Mouse (Mus musculus) left cerebral cortex, adult 9 months (tissue): Measurements from ENCODE around the gene Nr4a1.

Experiments used
- DNase-seq, 2 experiments: peaks; one replicate each; pipeline ENCODE4 v3.0.0; 2022; ENCODE audit warnings: low spot score in 2 of 2

Nr4a1 gene

DNA sequence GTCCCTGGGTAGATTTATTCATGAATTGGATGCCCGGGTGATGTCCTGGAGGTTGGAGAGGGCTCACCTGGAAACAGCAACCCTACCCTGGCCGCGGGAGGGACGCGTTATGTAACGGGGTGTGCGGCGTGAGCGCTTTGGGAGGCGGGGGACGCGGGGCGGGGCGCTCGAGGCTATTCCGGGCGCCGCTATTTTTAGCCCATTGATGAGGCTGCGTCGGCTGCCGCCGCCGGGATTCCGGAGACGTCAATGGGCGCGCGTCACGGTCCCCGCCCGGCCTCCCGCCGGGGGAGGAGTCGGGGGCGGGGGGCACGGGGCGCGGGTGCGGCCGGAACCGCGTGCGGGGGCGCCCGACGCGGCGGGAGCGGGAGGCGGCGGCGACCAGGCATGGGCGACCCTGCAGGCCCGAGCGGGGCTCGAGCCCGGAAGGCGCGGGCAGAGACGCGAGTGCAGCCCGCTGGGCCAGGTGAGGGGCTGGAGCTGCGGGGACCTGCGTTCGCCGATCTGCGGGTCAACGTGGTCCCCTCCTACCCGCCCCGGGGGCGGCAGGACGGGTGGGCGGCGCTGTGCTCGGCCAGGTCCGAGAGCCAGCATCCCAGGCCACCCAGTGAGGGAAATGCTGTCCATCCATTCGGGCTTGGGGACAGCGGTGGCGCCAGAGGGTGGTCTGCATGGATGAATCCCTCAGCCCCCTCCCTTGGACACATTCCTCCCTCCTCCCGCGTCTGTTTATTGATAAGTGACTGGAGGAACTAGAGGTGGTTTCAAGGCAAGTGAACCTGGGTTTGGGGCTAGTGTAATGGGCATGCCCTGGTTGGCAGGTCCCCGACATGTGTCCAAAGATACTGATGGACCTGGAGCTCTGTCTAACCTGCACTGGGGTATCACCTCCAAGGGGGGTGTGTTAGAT is at the start of gene Nr4a1:
Nr4a1 (plus strand) TSS at position 384 of the 910 bp plus-strand sequence.
- DNase-seq, result peak in 1 of 2 experiments; percentile 82

DNA sequence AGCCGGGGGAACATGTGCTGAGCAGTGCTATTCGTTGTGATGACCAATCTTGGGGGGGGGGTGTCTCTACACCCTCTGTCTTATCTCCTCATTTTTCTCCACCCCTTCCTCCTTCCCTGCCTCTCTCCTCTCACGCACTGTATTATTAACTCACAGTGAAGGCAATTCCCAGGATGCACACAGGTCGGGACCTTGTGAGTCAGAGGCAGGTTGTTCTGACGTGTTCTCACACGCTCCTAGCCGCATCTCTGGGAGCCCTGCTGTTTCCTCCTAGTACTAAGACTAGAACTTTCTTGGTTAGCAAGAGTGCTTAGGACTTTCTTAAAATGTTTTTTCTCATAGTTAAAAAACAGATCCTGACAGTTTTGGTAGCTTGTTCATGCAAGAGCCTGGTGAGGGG is 49.3 kb upstream of the Nr4a1 start:
- DNase-seq, result no peak

DNA sequence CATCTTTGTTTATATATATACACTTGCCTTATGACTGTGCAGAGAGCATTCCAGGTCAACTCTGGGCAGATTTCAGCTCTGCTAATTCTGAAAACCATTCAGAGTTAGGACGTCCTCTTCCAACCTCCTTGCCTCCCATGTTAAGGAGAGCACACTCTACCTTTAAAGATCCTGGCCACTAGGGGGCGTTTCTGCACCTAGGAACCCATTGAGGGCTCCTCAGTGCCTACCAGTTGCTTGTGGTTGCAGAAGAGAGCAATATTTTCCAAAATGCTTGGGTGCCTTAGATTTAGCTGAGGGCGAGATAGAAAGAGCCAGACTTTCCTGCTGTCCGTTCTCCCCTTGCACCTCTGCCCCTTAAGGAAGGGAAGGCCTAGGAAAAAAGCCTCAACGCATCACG is 43.8 kb upstream of the Nr4a1 start:
- DNase-seq, result peak in 1 of 2 experiments; percentile 65

DNA sequence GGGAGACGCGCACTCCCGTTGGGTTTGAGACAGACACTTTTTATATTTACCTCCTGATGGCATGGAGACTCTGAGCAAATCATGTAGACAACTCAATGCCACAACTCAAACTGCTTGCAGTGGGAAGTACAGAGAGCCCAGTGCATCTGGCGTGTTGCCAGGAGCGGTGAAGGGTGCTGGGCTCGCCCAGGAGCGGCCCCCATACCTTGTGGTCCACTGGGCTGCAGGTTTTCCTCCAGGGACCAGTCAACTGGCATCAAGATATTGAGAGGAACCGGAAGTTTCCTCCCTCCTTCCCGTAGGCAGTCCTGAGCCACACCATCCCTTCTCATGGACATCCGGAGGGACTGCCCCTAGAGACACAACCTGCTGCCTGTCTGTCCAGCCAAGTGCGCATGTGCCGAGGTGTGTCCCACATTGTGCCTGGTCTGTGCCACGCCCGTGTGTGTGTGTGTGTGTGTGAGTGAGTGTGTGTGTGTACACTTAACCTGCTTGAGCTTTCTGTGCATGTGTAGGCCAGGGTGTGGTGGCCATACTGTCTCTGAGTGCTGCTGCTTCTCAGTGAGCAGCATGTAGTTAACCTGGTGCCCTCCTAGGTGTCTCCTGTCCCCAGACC is 43.0 kb upstream of the Nr4a1 start:
- DNase-seq, result no peak

DNA sequence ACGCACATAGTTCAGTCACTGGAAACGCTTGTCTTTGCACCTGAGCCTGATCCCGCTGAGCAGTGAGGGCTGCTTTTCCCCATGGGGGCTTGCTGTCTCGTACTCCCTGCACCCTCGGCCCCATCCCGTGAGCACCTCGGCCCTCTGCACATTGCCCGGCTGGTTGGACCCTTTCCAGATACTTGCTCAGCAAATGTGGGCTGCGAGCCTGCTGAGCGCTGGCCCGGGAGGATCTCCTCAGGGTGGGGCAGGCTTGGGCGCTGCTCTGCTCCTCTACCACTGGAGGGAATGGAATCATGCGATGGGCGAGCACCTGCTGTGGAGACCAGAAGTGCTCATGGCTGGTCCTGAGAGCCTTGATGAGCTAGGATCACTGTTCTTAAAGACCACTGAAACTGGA is 41.6 kb upstream of the Nr4a1 start:
- no peak for DNase-seq

DNA sequence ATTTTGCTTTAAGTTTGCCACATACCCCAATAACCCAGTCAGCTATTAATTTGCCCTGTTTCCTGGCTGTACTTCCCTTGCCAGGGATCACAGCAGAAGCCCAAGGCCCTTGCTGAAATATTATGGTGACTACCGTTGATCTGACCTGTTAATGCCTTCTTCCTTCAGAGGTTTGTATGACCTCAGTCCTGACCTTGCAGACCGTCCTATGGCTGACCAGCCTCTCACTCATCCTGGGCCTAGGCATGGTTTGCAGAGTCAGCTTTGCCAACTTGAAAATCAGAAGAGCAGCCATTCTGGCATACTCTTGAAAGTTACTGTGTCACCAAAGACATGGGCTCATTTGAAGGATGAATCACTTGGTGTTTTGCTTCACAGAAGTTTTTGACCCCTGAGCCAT is 38.9 kb upstream of the Nr4a1 start:
- no peak for DNase-seq

DNA sequence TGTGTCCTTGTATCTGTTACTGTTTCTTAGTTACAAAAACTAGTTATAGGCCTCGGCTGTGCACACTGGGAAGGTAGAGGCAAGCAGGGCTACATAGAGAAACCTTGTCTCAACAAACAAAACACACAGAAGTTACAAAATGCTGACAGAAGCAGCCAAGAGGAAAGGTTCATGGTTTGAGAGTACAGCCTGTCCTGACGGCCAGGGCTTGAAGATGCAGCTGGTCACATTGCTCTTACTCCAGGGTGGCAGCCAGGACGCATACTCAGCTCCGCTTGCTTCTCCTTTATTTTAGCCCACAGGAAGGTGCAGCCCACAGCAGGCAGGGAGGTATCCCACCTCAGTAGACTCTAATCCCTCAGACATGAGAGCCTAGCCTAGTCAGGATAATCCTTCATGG is 38.0 kb upstream of the Nr4a1 start:
- DNase-seq, result no peak

DNA sequence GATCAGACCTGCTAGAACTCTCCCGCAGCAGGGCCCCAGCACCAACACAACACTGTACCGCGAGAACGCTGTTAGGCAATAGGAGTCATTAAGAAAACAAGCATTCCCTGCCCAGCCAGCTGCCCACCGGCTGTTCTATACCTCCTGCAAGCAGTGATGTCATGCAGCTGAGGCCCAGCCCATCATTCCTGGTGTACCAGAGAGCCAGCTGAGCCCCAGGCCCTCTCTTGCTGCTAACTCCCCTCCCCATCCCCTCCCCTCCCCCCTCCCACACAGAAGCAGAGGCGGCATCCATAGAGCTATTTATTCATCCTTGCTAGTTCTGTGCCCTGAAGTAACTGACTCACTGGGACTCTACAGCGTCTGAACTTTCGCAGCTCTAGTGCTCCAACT is 33.2 kb upstream of the Nr4a1 start:
- no peak for DNase-seq

DNA sequence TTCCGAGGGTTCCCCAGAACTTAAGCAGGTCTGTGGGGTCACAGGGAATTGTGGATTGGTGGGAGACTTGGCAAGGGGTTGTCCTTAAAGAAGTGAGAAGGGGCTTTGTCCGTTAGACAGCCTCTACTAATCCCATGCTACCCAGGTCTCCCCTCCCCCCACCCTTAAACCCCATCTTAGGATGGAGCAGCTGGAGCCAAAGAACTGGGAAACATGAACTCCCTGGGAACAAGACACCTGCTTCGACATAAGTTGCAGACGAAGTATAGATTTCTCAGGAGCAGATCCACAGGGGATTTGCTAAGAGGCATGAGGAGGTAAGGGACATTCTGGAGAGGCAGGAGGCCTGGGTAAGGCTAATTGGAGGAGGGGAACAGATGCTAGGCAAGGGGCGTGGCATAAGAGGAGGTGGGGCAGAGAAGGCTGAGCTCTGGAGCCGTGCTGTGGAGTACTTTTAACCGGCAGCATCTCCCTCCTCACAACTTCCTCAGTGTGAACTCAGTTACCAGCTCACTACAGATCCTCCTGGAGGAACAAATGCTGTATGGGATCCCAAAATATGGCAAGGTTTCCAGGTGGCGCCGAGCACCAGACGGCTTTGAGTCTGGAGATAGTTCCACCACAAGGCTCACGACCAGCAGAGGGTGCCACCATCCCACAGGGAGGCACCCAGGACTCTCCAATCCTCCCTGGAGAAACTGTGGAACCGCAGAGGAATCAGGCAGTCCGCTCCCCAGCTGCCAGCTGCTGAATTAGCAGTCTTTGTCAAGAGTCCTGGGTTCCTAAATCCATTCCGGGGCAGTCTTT is 32.6 kb upstream of the Nr4a1 start:
- peak; percentile 73 to 95 for DNase-seq

DNA sequence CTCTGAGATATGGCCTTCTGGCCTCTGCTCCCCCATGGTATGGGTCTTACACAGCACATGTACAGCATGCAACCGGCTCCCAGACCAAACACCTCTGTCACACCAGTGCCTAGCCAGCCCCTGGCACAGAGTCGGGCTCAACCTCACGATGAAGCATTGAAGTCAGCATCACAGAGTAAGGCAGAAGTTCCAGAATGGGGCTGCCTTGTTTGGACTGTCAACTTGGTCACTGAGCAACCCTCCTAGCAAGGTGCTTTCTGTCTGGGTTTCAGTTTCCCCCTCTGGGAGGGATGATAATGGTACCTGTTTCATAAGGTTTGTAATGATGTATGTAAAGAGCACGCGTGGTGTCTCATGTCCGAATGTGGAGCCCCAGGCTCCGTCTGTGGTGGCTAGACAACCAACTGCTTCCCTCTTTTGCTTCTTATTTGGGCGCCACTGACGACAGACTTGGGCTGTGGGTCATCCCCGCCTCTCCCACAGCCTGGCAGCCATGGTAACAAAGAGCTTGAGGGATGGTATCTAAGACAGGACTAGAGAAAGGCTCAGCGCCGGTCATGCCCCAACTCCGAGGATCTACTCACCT is 31.1 kb upstream of the Nr4a1 start:
- DNase-seq, result peak in 1 of 2 experiments; percentile 64

DNA sequence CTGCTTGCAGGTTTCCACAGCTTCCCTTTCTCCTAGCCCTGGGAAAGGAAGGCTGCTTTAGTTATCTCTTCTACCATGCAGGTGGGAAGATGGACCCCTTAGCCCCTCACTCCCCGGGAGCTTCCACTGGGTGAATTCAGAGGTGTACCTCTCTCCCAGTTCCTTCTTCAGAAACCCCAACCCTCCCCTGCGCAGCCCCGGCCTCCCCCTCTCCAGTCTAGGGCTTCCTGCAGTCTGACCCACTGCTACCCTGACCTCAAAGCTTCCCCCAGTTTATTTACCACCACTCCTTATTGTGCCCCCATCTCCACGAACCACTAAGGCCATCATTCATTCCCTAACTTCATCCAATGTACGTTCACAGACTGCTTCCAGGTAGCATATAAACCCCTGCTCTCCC is 30.5 kb upstream of the Nr4a1 start:
- no peak for DNase-seq

DNA sequence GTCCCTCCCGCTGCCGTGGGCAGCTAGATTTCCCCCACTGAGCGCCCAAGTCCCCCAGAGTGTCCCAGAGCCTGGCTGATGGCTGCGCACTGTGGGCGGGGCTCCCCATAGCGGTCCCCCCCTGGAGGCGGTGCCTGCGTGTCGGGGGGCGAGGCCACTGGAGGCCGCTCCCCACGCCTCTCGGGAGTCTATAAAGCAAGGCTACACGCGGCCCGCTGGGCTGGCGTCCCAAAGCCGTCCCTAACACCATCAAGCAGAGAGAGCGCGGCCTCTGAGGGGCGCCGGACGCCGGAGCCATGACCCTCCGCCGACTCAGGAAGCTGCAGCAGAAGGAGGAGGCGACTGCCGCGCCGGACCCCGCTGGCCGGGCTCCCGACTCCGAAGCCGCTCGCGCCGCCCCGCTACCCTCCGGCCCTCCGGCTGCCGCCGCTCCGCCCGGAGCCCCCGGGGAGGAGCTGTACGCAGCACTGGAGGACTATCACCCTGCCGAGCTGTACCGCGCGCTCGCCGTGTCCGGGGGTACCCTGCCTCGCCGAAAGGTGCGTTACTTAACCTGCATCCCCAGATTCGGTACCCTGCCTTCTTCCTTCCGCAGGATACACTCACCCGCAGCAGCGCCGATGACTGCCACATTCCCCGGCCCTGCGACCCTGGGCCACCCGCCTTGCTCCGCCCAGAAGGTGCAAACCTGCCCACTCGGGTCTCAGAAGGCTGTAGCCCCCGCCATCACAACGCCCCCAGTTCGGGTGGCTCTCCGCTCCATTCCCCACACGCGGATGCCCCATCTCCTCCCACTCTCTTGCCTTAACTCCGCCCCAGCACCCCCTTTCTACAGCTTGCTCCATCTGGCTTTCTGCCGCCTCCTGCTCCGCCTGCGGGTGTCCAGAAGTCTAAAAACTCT is 29.8 kb upstream of the Nr4a1 start, which contains the start of gene Grasp:
Grasp (plus strand) TSS at position 183 of the 901 bp plus-strand sequence.
- DNase-seq, result peak; percentile 74 to 89

DNA sequence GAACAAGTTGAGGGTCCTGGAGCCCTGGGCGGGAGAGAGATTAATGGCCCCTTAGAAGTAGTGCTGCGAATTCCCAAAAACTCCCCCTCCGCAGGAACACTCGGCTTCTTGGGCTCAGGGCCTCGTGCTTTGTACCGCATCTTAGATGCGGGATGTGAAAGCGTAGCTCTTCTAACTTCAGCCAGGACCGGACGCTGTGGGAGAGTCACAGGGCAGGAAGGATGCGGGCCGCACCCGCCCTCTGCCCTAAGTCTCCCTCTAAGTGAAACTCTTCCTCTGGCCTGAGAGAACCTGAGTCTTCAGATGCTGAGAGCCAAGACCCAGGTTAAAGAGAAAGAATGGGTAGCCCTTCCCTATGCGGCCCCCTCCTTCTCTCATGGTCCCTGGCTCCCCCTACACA is 29.1 kb upstream of the Nr4a1 start:
- no peak for DNase-seq

DNA sequence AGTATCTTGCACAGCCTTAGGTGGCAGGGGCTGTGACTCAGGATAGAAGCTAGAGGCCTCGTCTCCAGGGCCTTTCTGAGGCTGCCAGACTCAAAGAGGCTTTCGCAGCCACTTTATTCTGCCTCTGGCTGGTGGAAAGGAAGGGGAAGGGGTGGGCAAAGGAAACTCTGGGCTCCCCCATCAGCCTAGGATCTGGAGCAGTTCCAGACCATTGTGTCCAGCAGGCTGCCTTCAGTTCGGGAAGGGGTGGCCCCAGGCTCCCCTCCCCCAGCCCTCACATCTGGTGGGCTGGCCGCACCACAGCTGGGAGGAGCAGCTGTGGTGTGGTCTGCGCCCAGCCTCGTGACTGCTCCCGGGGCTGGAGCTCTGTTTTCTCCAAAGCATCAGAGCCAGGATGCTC is 26.1 kb upstream of the Nr4a1 start:
- no peak for DNase-seq

DNA sequence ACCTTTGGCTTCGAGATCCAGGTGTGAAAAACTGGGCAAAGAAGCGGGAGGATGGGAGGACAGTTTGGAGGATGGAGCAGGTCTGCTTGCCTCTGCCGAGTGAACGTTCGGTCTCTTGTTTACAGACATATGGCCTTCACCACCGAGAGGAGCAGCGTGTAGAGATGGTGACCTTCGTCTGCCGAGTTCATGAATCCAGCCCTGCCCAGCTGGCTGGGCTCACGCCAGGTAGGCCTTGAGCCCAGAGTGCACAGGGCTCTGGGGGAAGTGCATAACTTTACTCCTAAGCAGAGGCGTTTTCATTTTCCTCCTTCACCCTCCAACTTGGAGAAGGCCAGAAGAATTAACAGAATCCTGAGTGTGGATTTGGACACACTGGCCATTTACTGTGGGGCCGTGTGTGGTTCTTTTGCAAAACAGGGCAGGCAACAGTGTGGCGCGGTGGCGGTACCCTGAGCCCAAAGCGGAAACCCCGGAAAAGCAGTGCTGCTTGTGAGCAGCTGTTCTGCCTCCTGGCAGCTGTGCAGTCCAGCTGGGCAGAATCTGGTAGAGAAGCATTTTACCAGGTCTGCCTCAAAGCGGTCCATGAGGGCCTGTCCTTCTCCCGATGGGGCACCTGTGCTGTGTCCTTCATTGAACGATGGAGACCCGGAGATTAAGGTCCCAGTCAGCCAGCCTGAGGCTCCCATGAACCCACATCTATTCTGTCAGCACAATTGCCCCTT is 25.0 kb upstream of the Nr4a1 start:
- DNase-seq, result no peak

DNA sequence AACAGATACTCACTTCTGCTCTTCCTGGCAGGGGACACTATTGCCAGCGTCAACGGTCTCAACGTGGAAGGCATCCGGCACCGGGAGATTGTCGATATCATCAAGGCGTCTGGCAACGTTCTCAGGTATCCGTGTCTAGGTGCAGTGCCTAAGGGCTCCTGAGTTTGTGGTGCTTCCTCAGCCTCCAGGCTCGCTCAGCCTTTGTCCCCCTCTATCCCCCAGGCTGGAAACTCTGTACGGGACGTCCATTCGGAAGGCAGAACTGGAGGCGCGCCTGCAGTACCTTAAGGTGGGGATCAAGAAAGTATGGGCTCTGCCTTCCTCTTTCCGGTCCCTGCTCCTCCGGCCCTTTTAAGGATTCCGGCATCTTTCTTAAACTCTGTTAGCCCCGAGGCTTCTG is 23.6 kb upstream of the Nr4a1 start:
- no peak for DNase-seq

DNA sequence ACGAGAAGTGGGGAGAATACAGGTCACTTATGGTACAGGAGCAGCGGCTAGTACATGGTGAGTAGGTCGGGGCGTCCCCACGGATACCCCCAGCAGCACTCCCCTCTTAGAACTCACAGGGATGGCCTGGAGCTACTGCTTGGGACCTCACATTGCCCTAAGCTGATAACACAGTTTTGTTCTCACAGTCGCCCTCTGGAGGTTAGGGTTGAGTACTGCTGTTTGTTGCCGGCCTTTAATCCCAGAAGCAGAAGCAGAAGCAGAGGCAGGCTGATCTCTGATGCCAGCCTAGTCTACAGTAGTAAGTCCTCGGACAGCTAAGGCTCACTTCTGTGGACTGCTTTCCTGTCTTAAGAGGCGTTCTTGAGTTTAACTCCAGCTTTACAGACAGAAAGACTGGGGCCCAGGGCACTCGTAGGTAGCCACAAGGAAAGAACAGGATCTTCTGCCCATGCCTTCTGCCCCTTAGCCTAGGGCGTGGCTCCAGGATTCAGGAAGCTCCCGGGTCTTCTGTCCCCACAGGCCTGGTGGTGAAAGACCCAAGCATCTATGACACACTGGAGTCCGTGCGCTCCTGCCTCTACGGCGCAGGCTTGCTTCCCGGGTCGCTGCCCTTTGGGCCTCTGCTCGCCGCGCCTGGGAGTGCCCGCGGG is 22.9 kb upstream of the Nr4a1 start:
- no peak for DNase-seq

DNA sequence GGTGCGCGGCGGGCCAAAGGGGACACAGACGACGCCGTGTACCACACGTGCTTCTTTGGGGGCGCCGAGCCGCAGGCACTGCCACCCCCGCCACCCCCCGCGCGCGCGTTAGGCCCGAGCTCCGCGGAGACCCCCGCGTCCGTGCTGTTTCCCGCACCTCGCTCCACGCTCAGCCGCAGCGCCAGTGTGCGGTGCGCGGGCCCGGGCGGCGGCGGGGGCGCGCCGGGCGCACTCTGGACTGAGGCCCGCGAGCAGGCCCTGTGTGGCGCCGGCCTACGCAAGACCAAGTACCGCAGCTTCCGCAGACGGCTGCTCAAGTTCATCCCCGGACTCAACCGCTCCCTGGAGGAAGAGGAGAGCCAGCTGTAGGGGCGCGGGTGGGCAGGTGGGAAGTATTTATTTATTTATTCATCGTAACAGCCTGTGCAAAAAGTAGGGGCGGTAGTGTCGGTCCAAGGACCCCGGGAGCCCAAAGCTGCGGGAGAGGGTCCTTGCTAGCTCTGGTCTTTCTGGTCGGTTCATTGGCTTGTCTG is 22.4 kb upstream of the Nr4a1 start:
- no peak for DNase-seq

DNA sequence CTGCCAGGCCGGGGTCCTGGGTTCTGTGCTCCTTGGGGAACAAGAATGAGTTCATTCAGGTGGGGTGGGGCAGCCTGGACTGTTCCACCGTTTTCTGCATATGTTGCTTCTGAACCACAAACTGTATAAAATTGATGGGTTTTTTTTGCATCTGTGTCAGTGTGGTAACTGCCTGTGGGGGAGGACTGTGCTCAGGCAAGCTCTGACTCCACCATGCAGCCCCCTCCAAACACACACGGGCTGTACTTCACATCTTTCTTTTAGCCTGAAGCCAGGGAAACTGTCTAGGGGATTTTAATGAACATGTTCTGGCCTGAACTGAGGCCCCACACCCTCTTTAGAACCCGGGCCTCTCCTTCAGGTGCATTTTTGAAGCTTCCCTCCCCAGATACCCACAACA is 21.5 kb upstream of the Nr4a1 start:
- DNase-seq, result peak in 1 of 2 experiments; percentile 41
